Mouse (Mus musculus) heart, embryonic 15.5 days (tissue): ENCODE results near the gene Commd8. TPM values are rescaled to one million over a fixed set of nuclear protein-coding genes. Genes with fewer than 3 reads are reported as not detected.

Experiments used
- ATAC-seq: fragments of 200-750 bp; cut with Nextera tagmentation; replicated peaks from 2 replicates; pipeline ENCODE4 v1.8.0; 2017; ENCODE audit warnings: low read depth, moderate TSS enrichment; ENCODE audit not compliant: insufficient number of reproducible peaks, insufficient read depth, low FRiP score
- H3K27ac ChIP-seq: fragments of 300-500 bp; sonication (generic); 2 replicates; pipeline ENCODE4 v1.5.1; 2015; ENCODE audit warnings: mild to moderate bottlenecking, inconsistent platforms
- H3K27me3 ChIP-seq: fragments of 300-500 bp; sonication (generic); 2 replicates; pipeline ENCODE4 v1.6.1; 2015; ENCODE audit warnings: inconsistent platforms
- H3K36me3 ChIP-seq: fragments of 300-500 bp; sonication (generic); 2 replicates; pipeline ENCODE4 v1.6.1; 2015; ENCODE audit warnings: mild to moderate bottlenecking, inconsistent platforms
- H3K4me1 ChIP-seq: fragments of 300-500 bp; sonication (generic); replicated peaks from 2 replicates; pipeline ENCODE4 v1.6.1; 2015; ENCODE audit warnings: inconsistent platforms
- H3K4me2 ChIP-seq: fragments of 300-500 bp; sonication (generic); 2 replicates; pipeline ENCODE4 v1.6.1; 2015; ENCODE audit warnings: inconsistent platforms, mild to moderate bottlenecking, moderate library complexity
- H3K4me3 ChIP-seq: fragments of 300-500 bp; sonication (generic); 2 replicates; pipeline ENCODE4 v1.5.1; 2015; ENCODE audit warnings: mild to moderate bottlenecking, inconsistent platforms
- H3K9ac ChIP-seq: fragments of 300-500 bp; sonication (generic); 2 replicates; pipeline ENCODE4 v1.6.1; 2015; ENCODE audit warnings: mild to moderate bottlenecking, inconsistent platforms
- H3K9me3 ChIP-seq: fragments of 300-500 bp; sonication (generic); replicated peaks from 2 replicates; pipeline ENCODE4 v1.6.1; 2016; ENCODE audit warnings: inconsistent platforms
- WGBS: fragments of 180-500 bp; shearing (Covaris S2); methylation state at CpG from one replicate; pipeline ENCODE4 v1.1.7; 2015; ENCODE audit warnings: mixed read lengths; 5-methylcytosine and 5-hydroxymethylcytosine counted together
- polyA plus RNA-seq: library from polyadenylated mRNA; unstranded; fragments of >200 nt; fragmentation: Nextera tagmentation; extraction: Ambion mirVana; gene quantifications from 2 replicates; pipeline ENCODE4 v1.2.1, GENCODE M21; 2015

The Commd8 gene
- 87.3 and 98.1 TPM in 2 replicates for polyA plus RNA-seq

DNA sequence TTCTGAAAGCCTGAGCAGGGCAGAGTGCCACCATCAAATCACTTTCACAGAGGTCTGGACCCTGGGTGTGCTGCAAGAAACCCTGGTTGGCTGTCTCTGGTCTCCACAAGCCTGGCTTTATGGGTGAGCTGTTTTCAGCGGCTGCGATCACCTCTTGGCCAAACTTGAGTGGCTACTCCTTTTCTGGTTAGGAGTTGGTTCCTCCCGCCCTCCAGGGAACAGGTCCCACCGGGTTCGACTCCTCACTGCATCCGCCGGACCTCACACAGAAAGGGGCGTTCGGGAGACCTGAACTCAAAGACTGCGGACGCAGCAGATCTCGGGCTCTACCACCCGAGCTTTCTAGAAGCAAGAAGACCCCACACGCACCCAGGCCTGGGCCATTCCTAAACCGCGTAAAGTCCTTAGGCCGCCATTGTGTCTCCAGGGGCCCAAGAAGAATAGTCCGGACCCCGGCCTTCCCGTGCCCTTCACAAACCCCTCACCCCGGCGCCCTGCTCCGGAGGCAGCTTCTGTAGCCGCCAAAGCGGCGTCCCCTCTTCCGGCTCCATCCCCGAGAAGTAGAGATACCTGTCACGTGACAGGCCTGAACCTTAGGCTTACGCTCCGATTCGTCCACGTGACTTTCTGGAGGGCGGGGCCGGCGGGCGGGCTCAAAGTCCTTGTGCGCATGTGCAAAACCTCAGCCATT lies at the start of gene Commd8:
Commd8 (minus strand) TSS at position 596 of the 691 bp plus-strand sequence.
- 0% methylated on average over 38 of the region's 38 CpGs for WGBS

DNA sequence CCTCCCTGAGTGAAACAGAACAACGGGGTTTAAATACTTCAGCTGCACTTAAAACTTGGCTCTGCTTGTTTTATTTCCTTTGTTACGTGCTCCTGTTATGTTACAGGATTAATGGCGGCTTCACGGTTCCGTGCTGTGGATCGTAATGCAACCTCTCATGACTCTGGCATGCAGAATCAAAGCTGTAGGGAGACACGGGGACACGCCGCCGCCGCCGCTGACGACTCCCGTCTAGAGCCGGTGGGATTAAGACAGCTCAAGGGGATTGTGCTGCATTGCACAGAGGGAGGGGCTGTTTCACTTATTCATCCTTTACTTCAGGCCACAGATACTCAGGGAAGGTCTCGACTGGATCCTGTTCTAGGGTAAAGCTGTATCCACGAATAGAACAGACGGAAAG lies 43.8 kb upstream of the Commd8 start:
- WGBS = 80% methylated on average over 18 of the region's 18 CpGs
- no peaks in the 10 kb centered on the region for H3K4me1 ChIP-seq
- no peaks in the 10 kb centered on the region for H3K36me3 ChIP-seq
- H3K4me2 ChIP-seq = no peak overlapping the region
- no peak overlapping the region for H3K9ac ChIP-seq
- H3K27ac ChIP-seq = no peak overlapping the region
- no peak overlapping the region for H3K4me3 ChIP-seq
- no peaks in the 10 kb centered on the region for H3K27me3 ChIP-seq
- ATAC-seq = no peak
- H3K9me3 ChIP-seq = no peaks in the 10 kb centered on the region

More for the DNA sequence above, at the start of gene Commd8:
- Histone ChIP-seq H3K27me3 (no peaks in the 10 kb centered on the region), H3K4me1 (peaks cover 22% of the 10 kb centered on the region), H3K4me3 (peak within 1 kb of the TSS; percentile 93), H3K4me2 (peak within 1 kb of the TSS; percentile 77), H3K27ac (peak within 1 kb of the TSS; percentile 86), H3K9me3 (no peaks in the 10 kb centered on the region), H3K36me3 (peaks cover 7% of the 10 kb centered on the region; the same call in 1 of the 2 replicates), H3K9ac (peak within 1 kb of the TSS; percentile 82)
- peak; percentile 88 for ATAC-seq

DNA sequence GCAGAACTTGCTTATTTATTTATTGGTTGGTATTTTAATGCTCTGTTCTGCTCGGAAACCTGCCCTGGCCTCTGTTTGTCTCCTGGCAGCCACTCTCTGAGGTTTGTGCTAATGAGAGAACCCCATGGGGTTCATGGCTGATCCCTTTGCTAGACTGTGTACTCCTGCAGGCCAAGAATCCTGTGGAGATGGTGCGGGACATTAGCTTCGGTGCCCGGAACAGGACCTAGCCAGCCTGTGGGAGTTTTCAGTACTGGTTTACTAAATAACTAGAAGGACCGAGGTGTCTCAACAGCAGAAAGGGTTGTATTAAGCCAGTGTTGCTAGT lies 42.8 kb upstream of the Commd8 start:
- Histone ChIP-seq H3K9ac (no peak overlapping the region), H3K4me3 (no peak overlapping the region), H3K4me1 (no peaks in the 10 kb centered on the region), H3K4me2 (no peak overlapping the region), H3K27ac (no peak overlapping the region), H3K27me3 (no peaks in the 10 kb centered on the region), H3K9me3 (no peaks in the 10 kb centered on the region), H3K36me3 (no peaks in the 10 kb centered on the region)
- 85% methylated on average over 5 of the region's 5 CpGs for WGBS
- ATAC-seq = no peak

DNA sequence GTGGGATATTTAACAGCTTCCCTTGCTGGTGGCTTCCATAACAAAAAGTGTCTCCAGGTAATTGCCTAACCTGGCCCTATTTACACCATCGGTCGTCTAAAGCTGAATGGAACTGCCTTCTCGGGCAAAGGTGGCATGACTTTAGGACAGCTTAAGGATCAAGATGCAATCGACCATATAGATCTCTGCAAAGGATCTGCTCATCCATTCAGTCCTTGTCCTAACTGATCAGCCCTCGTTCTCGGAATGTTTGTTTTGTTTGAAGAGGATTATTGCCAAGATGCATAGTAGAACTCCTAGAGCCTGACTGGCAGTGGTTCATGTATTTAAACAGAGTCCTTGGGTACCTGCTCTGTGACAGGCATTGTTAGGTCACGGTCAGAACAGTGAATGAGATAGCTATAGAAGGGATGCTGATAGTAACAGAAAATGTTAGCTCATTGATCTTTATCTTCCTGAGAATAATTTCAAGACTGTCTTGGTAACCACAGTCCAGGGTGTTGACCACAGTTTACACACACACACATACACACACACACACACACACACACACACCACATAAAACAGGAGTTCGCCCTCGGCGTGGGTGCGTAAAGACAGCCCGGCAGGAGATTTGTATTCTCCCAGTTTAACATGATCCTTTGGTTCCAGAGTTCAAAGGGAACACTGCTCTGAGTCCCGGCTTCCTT lies 42.3 kb upstream of the Commd8 start:
- Histone ChIP-seq H3K27me3 (no peaks in the 10 kb centered on the region), H3K4me2 (no peak overlapping the region)
- no peak for ATAC-seq

DNA sequence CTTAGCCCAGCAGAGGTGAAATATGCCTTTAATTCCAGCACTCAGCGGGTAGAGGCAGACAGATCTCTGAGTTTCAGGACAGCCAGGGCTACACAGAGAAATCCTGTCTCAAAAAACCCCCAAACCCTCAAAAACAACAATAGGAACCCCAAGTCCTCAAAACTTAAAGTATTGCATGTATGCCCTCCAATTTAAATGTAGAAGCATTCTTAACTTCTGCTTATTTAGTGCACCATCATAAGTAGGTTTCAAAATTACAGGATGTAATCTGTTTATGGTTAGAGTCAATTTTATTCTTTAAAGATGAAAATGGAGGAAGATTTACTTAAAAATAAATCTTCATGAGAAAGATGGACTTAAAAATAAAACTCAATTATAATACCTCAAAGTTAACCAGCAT lies 40.5 kb upstream of the Commd8 start:
- Histone ChIP-seq H3K27me3 (no peaks in the 10 kb centered on the region), H3K36me3 (no peaks in the 10 kb centered on the region), H3K27ac (no peak overlapping the region), H3K4me1 (peaks cover 7% of the 10 kb centered on the region; the same call in 1 of the 2 replicates), H3K9ac (no peak overlapping the region), H3K9me3 (no peaks in the 10 kb centered on the region), H3K4me2 (no peak overlapping the region), H3K4me3 (no peak overlapping the region)
- ATAC-seq = no peak
- 87% methylated on average over 1 of the region's 1 CpGs for WGBS

More for the DNA sequence above, 42.3 kb upstream of the Commd8 start:
- no peaks in the 10 kb centered on the region for H3K4me1 ChIP-seq
- no peak overlapping the region for H3K27ac ChIP-seq
- H3K36me3 ChIP-seq = no peaks in the 10 kb centered on the region
- no peak overlapping the region for H3K9ac ChIP-seq
- WGBS = 77% methylated on average over 13 of the region's 13 CpGs
- no peak overlapping the region for H3K4me3 ChIP-seq
- no peaks in the 10 kb centered on the region for H3K9me3 ChIP-seq

DNA sequence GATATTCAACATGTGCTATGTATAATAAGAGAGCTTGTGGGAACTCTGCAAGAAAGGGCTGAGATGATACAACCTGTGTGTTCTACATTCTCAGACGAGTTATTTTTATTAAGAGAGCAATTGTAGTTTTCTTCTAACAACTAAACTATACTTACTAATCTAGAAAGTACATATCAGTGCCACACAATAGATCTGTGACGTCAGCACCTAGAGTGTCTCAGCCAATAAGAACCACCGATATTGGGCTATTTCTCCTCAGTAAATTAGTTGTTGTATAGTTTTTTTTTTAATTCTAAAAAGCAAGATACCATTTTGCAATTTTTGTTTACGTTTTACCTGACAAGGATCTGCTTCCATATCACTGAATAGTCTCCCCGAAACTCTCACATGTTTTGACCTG lies 37.3 kb upstream of the Commd8 start:
- Histone ChIP-seq H3K27ac (no peak overlapping the region), H3K4me1 (peaks cover 14% of the 10 kb centered on the region), H3K4me3 (no peak overlapping the region), H3K4me2 (no peak overlapping the region), H3K36me3 (no peaks in the 10 kb centered on the region), H3K27me3 (no peaks in the 10 kb centered on the region), H3K9me3 (no peaks in the 10 kb centered on the region), H3K9ac (no peak overlapping the region)
- 86% methylated on average over 5 of the region's 5 CpGs for WGBS
- no peak for ATAC-seq

DNA sequence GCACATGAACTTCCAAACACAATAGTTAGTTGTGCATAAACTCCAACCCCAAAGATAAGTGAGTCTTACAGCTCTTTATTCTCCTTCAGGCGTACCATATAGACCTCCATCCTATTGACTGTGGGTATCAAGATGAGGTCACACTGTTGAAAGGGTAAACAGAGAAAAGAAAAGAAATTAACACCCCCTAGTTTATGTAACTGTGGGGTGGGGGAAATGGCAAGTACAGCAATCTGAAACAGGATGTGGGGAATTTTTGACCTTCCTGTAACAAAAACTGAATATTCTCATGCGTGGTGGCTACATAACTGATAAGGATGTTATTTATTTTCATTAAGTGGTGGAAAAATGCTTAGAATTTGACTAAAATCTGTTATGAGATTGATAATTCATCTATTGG lies 36.5 kb upstream of the Commd8 start:
- H3K9ac ChIP-seq = no peak overlapping the region
- H3K27ac ChIP-seq = no peak overlapping the region
- H3K4me3 ChIP-seq = peak overlapping the region; percentile 70; the same call in 1 of the 2 replicates
- H3K36me3 ChIP-seq = no peaks in the 10 kb centered on the region
- H3K9me3 ChIP-seq = no peaks in the 10 kb centered on the region
- peak overlapping the region; percentile 77 for H3K4me2 ChIP-seq
- H3K4me1 ChIP-seq = peaks cover 14% of the 10 kb centered on the region
- 62% methylated on average over 2 of the region's 2 CpGs for WGBS
- ATAC-seq = no peak
- H3K27me3 ChIP-seq = no peaks in the 10 kb centered on the region

DNA sequence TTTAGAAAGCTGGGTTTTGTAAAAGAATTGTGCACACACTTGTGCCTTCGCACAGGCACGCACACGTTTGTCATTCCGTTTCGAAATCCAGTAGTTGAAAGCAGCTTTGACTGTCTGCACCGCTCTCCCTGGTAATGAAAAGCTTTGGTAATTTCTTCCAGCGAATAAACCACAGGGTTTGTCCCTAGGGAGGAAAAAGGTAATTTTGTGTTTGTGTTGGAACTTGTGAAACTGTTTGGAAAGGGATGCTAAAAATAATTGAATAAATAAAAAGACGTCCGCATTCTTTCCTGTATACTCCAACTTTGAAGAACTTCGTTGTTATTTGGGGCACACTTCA lies 35.7 kb upstream of the Commd8 start:
- Histone ChIP-seq H3K27me3 (no peaks in the 10 kb centered on the region), H3K36me3 (no peaks in the 10 kb centered on the region), H3K4me3 (peak overlapping the region; percentile 70), H3K9me3 (no peaks in the 10 kb centered on the region), H3K4me2 (peak overlapping the region; percentile 77), H3K27ac (peak overlapping the region; percentile 80; the same call in 1 of the 2 replicates), H3K4me1 (peaks cover 14% of the 10 kb centered on the region), H3K9ac (peak overlapping the region; percentile 57)
- WGBS = 4% methylated on average over 10 of the region's 10 CpGs
- no peak for ATAC-seq

DNA sequence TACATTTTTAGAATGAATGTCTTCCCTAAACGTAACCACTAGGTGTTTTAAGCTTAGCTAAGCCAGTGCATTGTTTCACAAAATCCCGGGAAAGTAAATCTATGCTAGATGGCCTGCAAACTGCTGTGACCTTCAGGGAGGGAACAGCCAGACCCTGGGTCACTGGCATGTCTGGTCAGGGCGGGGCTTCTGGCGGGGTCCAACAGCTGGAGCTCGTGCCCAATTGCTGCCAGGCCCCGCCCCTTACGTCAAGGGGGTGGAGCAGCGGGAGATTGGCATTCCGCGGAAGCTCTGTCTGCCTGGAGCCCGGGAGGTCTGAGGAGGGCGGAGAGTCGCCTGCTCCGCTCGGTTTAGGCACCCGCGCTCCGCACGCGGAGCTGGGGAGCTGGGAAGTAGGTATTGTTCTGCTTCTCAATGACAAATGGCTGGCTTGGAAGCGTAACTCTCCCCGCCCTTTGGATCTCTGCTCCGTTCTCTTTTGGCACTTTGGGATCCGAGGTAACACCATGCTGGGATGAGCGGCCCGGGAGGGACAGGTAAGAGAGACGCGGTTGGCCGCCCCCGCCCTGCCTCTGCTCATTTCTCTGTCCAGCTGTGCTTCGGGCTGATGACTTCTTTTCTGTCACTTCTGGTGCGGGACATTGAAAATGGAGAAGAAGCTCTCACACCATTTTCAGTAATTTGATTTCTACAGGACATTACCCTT lies 35.2 kb upstream of the Commd8 start:
- H3K27ac ChIP-seq = peak overlapping the region; percentile 80
- peak overlapping the region; percentile 77 for H3K4me2 ChIP-seq
- H3K27me3 ChIP-seq = no peaks in the 10 kb centered on the region
- no peaks in the 10 kb centered on the region for H3K9me3 ChIP-seq
- ATAC-seq = peak; percentile 99
- H3K4me1 ChIP-seq = peaks cover 14% of the 10 kb centered on the region
- peak overlapping the region; percentile 70 for H3K4me3 ChIP-seq
- H3K9ac ChIP-seq = peak overlapping the region; percentile 57
- H3K36me3 ChIP-seq = no peaks in the 10 kb centered on the region
- under 1% methylated on average over 32 of the region's 32 CpGs for WGBS

DNA sequence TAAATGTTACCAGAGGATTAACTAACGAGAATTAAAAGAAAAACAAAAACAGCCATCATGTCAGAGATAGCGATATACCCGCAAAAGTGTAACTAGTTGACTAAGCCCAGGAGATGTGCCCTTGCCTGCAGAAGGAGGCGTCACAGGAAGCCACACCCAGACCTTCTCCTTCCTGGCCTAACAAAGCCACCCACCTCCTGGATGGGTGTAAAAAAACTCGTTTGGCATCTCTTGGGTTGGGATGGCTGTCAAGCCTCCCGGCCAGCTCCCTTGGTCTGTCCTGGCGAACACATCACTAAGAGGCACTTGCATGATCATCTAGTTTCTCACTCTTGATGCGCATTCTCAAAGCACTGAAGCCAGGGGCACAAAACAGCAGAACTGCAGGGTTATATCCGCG lies 34.0 kb upstream of the Commd8 start:
- 53% methylated on average over 10 of the region's 10 CpGs for WGBS
- Histone ChIP-seq H3K4me1 (peaks cover 14% of the 10 kb centered on the region), H3K9me3 (no peaks in the 10 kb centered on the region), H3K27ac (no peak overlapping the region), H3K4me2 (peak overlapping the region; percentile 29), H3K9ac (no peak overlapping the region), H3K4me3 (no peak overlapping the region), H3K27me3 (no peaks in the 10 kb centered on the region), H3K36me3 (no peaks in the 10 kb centered on the region)
- ATAC-seq = no peak

DNA sequence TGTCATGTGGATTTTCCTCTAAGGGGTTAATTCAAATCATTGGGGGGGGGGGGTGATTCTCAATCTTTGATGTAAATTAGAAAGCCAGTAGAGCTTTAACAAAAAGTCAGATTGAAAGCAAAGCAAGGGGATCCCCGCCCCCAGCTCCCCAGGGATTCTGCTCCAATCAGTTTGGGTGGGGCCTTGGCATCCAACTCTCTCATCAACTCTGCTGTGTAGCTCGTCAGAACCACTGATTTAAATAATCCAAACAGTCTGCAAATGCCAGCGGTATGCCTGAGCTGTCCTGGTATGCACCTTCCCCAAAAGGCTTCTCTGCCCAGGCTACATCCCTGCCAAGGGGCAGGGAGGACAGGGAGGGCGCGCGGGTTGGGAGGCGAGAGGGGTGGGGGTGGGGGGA lies 33.6 kb upstream of the Commd8 start:
- no peak for ATAC-seq
- H3K9ac ChIP-seq = no peak overlapping the region
- H3K27ac ChIP-seq = no peak overlapping the region
- no peaks in the 10 kb centered on the region for H3K9me3 ChIP-seq
- WGBS = 46% methylated on average over 7 of the region's 7 CpGs
- peak overlapping the region; percentile 29 for H3K4me2 ChIP-seq
- no peaks in the 10 kb centered on the region for H3K27me3 ChIP-seq
- no peaks in the 10 kb centered on the region for H3K36me3 ChIP-seq
- peaks cover 14% of the 10 kb centered on the region for H3K4me1 ChIP-seq
- no peak overlapping the region for H3K4me3 ChIP-seq
